Mouse (Mus musculus) neural tube, embryonic 15.5 days (tissue): ENCODE measurements around the gene Robo4. TPM values are rescaled to one million over a fixed set of nuclear protein-coding genes. Genes with fewer than 3 reads are reported as not detected.
A peak's percentile ranks its signal among the peaks of the same experiment; 100 is the strongest.

Source experiments
- ATAC-seq: fragments of 200-750 bp; cut with Nextera tagmentation; 2 replicates; pipeline ENCODE4 v1.8.0; 2017; ENCODE audit warnings: mild to moderate bottlenecking, moderate TSS enrichment, moderate library complexity; ENCODE audit not compliant: low FRiP score
- H3K27ac ChIP-seq: fragments of 300-500 bp; sonication (generic); replicated peaks from 2 replicates; pipeline ENCODE4 v1.5.1; 2015; ENCODE audit warnings: mild to moderate bottlenecking, inconsistent platforms
- H3K27me3 ChIP-seq: fragments of 300-500 bp; sonication (generic); replicated peaks from 2 replicates; pipeline ENCODE4 v1.6.1; 2015; ENCODE audit warnings: inconsistent platforms
- H3K36me3 ChIP-seq: fragments of 300-500 bp; sonication (generic); 2 replicates; pipeline ENCODE4 v1.6.1; 2015; ENCODE audit warnings: inconsistent platforms
- H3K4me1 ChIP-seq: fragments of 300-500 bp; sonication (generic); 2 replicates; pipeline ENCODE4 v1.6.1; 2015; ENCODE audit warnings: inconsistent platforms
- H3K4me2 ChIP-seq: fragments of 300-500 bp; sonication (generic); 2 replicates; pipeline ENCODE4 v1.6.1; 2015; ENCODE audit warnings: inconsistent platforms, mild to moderate bottlenecking, moderate library complexity
- H3K4me3 ChIP-seq: fragments of 300-500 bp; sonication (generic); replicated peaks from 2 replicates; pipeline ENCODE4 v1.5.1; 2015; ENCODE audit warnings: mild to moderate bottlenecking, inconsistent platforms
- H3K9ac ChIP-seq: fragments of 300-500 bp; sonication (generic); replicated peaks from 2 replicates; pipeline ENCODE4 v1.6.1; 2015; ENCODE audit warnings: mild to moderate bottlenecking, inconsistent platforms
- H3K9me3 ChIP-seq: fragments of 300-500 bp; sonication (generic); replicated peaks from 2 replicates; pipeline ENCODE4 v1.6.1; 2016; ENCODE audit warnings: inconsistent platforms
- WGBS: fragments of 180-500 bp; shearing (Covaris S2); methylation state at CpG from one replicate; pipeline ENCODE4 v1.1.7; 2015; ENCODE audit warnings: mixed read lengths; 5-methylcytosine and 5-hydroxymethylcytosine counted together
- polyA plus RNA-seq: library from polyadenylated mRNA; unstranded; fragments of >200 nt; fragmentation: Nextera tagmentation; extraction: Ambion mirVana; gene quantifications from 2 replicates; pipeline ENCODE4 v1.2.1, GENCODE M21; 2015

Gene Robo4
- polyA plus RNA-seq, 1 experiment from 2014 or later: 5.4 TPM

- Histone ChIP-seq H3K27me3 (0 out of 2 replicates have a peak, but pooled peaks cover 3% of the 10 kb centered on the region), H3K4me1 (peaks cover 14% of the 10 kb centered on the region), H3K9ac (no peak overlapping the region), H3K9me3 (no peaks in the 10 kb centered on the region), H3K4me3 (no peak overlapping the region), H3K27ac (no peak overlapping the region), H3K36me3 (no peaks in the 10 kb centered on the region), H3K4me2 (no peak overlapping the region)
- WGBS: 0% methylated on average over 1 of the region's 1 CpGs
- ATAC-seq: no peak
These were observed 4.7 kb downstream of the Robo4 start for GRCm38 (mm10) chr9:37406372-37406771.

DNA sequence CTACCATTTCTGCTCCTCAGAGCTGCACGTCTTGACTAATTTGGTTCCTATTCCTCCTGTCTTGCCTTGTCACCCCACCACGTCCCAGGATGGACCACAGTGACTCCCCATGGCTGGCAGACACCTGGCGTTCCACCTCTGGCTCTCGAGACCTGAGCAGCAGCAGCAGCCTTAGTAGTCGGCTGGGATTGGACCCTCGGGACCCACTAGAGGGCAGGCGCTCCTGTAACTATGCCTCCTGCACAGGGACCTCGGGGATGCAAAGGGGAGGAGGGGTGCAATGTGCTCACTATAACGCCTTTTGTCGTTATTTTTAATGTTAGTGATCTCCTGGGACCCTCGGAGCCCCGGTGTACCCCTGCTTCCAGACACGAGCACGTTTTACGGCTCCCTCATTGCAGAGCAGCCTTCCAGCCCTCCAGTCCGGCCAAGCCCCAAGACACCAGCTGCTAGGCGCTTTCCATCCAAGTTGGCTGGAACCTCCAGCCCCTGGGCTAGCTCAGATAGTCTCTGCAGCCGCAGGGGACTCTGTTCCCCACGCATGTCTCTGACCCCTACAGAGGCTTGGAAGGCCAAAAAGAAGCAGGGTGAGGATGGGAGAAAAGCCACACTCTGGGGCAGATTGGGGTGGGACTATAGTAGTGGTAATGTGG lies 6.3 kb downstream of the Robo4 start:
- peak overlapping the region; percentile 19; the same call in 1 of the 2 replicates for H3K4me3 ChIP-seq

GRCm38 (mm10) chr9:37409698-37410445 lies 8.2 kb downstream of the Robo4 start:
- Histone ChIP-seq H3K36me3 (no peaks in the 10 kb centered on the region), H3K4me3 (no peak overlapping the region), H3K27me3 (0 out of 2 replicates have a peak, but pooled peaks cover 3% of the 10 kb centered on the region), H3K27ac (no peak overlapping the region), H3K4me2 (no peak overlapping the region), H3K4me1 (peaks cover 14% of the 10 kb centered on the region), H3K9me3 (no peaks in the 10 kb centered on the region), H3K9ac (no peak overlapping the region)
- WGBS: 68% methylated on average over 8 of the region's 8 CpGs
- no peak for ATAC-seq

More for the DNA sequence above, 6.3 kb downstream of the Robo4 start:
- no peak overlapping the region for H3K27ac ChIP-seq
- H3K4me1 ChIP-seq: peaks cover 14% of the 10 kb centered on the region
- H3K36me3 ChIP-seq: no peaks in the 10 kb centered on the region
- ATAC-seq: peak; percentile 58; the same call in 1 of the 2 replicates
- 0 out of 2 replicates have a peak, but pooled peaks cover 3% of the 10 kb centered on the region for H3K27me3 ChIP-seq
- peak overlapping the region; percentile 50 for H3K4me2 ChIP-seq
- H3K9me3 ChIP-seq: no peaks in the 10 kb centered on the region
- 0 out of 2 replicates have a peak overlapping the region, but pooled peaks have one; percentile 10 for H3K9ac ChIP-seq
- WGBS: 8% methylated on average over 19 of the region's 19 CpGs

GRCm38 (mm10) chr9:37412989-37413388 lies 11.3 kb downstream of the Robo4 start:
- Histone ChIP-seq H3K9ac (no peak overlapping the region), H3K36me3 (no peaks in the 10 kb centered on the region), H3K27me3 (no peaks in the 10 kb centered on the region), H3K27ac (no peak overlapping the region), H3K4me3 (no peak overlapping the region), H3K4me1 (peaks cover 8% of the 10 kb centered on the region), H3K4me2 (no peak overlapping the region), H3K9me3 (no peaks in the 10 kb centered on the region)
- WGBS: 57% methylated on average over 3 of the region's 3 CpGs
- no peak for ATAC-seq

DNA sequence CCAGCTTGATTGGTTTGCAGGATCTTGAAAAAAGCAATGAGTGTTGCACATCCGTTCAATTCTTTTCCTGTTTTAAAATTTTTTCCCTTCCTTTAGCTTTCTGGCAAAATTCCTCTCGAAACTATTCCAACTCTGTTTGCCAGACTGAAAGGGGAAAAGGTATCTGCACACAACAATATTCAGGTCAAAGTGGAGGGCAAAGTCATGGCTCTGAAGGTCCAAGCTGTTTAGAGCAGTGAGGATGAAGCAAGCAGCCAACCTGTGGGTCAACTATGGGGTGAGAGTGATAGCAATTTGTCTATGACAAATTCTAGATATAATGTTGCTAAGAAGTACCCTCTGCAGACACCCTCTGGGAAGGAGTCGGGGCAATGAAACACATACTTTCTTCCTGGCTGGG lies 13.0 kb downstream of the Robo4 start:
- Histone ChIP-seq H3K27me3 (peaks cover 4% of the 10 kb centered on the region; the same call in 1 of the 2 replicates), H3K27ac (no peak overlapping the region), H3K9ac (no peak overlapping the region), H3K4me1 (no peaks in the 10 kb centered on the region), H3K4me2 (no peak overlapping the region), H3K4me3 (no peak overlapping the region), H3K36me3 (no peaks in the 10 kb centered on the region), H3K9me3 (no peaks in the 10 kb centered on the region)
- ATAC-seq: no peak
- WGBS: 89% methylated on average over 3 of the region's 3 CpGs

GRCm38 (mm10) chr9:37418791-37419190 lies 17.1 kb downstream of the Robo4 start:
- Histone ChIP-seq H3K4me3 (no peak overlapping the region), H3K4me2 (no peak overlapping the region), H3K9me3 (no peaks in the 10 kb centered on the region), H3K27ac (no peak overlapping the region), H3K27me3 (peaks cover 6% of the 10 kb centered on the region; the same call in 1 of the 2 replicates), H3K9ac (no peak overlapping the region), H3K4me1 (peaks cover 11% of the 10 kb centered on the region), H3K36me3 (no peaks in the 10 kb centered on the region)
- WGBS: 90% methylated on average over 4 of the region's 4 CpGs
- no peak for ATAC-seq

DNA sequence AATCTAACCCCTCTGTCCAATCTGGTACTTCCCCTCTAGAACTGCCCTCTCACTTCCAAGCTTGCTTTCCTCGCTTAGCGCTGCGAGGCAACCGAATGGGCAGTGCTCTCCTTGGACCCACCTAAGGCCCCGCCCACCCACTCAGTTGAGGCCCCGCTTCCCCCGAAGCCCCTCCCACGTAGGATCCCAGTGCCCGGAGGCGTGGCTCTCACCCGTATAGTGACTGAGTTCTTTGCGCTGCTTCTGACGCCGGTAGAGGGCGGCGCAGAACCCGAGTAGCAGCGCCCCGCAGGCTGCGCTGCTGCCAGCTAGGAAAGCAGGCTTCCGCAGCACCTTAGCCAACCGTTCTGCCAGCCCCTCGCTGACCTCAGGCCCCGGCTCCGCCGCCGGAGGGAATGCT lies 19.0 kb downstream of the Robo4 start:
- peaks cover 6% of the 10 kb centered on the region; the same call in 1 of the 2 replicates for H3K27me3 ChIP-seq

GRCm38 (mm10) chr9:37421239-37421638 lies 19.5 kb downstream of the Robo4 start:
- 22% methylated on average over 12 of the region's 12 CpGs for WGBS
- Histone ChIP-seq H3K27ac (no peak overlapping the region), H3K9me3 (no peaks in the 10 kb centered on the region), H3K4me3 (peak overlapping the region; percentile 30), H3K27me3 (peaks cover 6% of the 10 kb centered on the region; the same call in 1 of the 2 replicates), H3K9ac (no peak overlapping the region), H3K4me2 (peak overlapping the region; percentile 58), H3K36me3 (no peaks in the 10 kb centered on the region), H3K4me1 (peaks cover 11% of the 10 kb centered on the region)
- ATAC-seq: peak; percentile 66

More for the DNA sequence above, 19.0 kb downstream of the Robo4 start:
- Histone ChIP-seq H3K9me3 (no peaks in the 10 kb centered on the region), H3K4me1 (peaks cover 11% of the 10 kb centered on the region), H3K9ac (0 out of 2 replicates have a peak overlapping the region, but pooled peaks have one; percentile 21), H3K36me3 (no peaks in the 10 kb centered on the region), H3K4me3 (peak overlapping the region; percentile 30), H3K27ac (no peak overlapping the region), H3K4me2 (peak overlapping the region; percentile 58)
- peak; percentile 93 for ATAC-seq
- under 1% methylated on average over 27 of the region's 27 CpGs for WGBS

DNA sequence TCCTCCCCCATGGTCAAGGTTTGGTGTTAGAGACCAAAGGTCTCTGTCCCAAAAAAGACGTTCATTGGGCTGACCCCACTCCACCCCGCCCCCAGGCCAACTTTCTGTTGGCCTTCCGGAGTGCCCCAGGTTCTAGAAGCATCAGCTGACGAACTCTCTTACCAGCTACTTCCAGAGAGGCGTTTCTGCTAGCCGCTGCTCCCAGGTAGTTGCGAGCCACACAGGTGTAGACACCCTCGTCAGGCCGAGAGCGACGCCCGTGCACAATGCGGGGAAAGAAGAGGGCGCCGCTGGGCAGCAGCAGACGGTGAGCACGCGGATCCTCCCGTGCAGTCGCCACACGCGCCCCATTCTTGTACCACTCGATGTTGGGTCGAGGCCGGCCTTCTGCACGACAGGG lies 27.6 kb downstream of the Robo4 start:
- no peaks in the 10 kb centered on the region for H3K36me3 ChIP-seq
- no peaks in the 10 kb centered on the region for H3K9me3 ChIP-seq
- peaks cover 34% of the 10 kb centered on the region for H3K4me1 ChIP-seq
- WGBS: 6% methylated on average over 26 of the region's 26 CpGs
- 0 out of 2 replicates have a peak overlapping the region, but pooled peaks have one; percentile 2 for H3K4me3 ChIP-seq
- H3K27me3 ChIP-seq: peaks cover 61% of the 10 kb centered on the region
- H3K27ac ChIP-seq: no peak overlapping the region
- peak overlapping the region; percentile 37 for H3K4me2 ChIP-seq
- no peak for ATAC-seq
- no peak overlapping the region for H3K9ac ChIP-seq

- Histone ChIP-seq H3K36me3 (no peaks in the 10 kb centered on the region), H3K9ac (no peak overlapping the region), H3K4me2 (peak overlapping the region; percentile 58), H3K9me3 (no peaks in the 10 kb centered on the region), H3K4me1 (peaks cover 38% of the 10 kb centered on the region), H3K27me3 (peaks cover 73% of the 10 kb centered on the region), H3K27ac (no peak overlapping the region), H3K4me3 (peak overlapping the region; percentile 18)
- 1% methylated on average over 12 of the region's 12 CpGs for WGBS
- ATAC-seq: peak; percentile 88
These were observed 28.9 kb downstream of the Robo4 start for GRCm38 (mm10) chr9:37430582-37430981.

DNA sequence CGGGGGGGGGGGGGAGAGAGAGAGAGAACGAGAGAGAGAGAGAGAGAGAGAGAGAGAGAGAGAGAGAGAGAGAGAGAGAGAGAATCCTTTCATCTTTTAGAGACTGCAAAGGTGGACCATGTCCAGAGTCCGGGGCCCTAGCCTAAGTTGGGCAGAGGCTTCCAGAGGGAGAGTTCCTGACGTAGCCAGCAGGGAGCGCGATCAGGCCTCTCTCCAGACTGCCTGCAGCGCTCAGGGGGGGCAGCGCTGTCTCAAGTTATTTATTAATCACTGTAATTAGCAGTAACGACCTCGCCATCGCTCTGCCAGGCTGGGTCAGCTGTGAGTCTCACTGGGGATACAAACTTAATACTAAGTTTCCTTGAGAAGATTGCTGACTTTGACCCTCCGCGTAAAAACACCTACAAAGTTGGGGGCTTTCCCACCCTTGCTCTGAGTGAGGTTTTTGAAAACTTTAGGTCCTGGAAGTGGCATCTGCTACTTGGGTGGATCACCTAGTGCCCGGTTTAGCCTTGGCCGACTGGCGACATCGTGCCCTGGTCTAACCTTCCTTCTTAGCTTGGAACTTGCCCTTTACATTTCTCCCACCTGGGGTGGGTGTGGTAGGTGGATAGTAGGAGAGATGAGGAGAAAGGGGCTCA lies 30.4 kb downstream of the Robo4 start:
- H3K4me1 ChIP-seq: peaks cover 38% of the 10 kb centered on the region
- WGBS: 2% methylated on average over 16 of the region's 17 CpGs
- no peak overlapping the region for H3K9ac ChIP-seq
- peak overlapping the region; percentile 79 for H3K4me2 ChIP-seq
- ATAC-seq: 0 out of 2 replicates have a peak, but pooled peaks have one; percentile 40
- H3K4me3 ChIP-seq: peak overlapping the region; percentile 38
- no peak overlapping the region for H3K27ac ChIP-seq
- peaks cover 78% of the 10 kb centered on the region for H3K27me3 ChIP-seq
- H3K36me3 ChIP-seq: no peaks in the 10 kb centered on the region
- no peaks in the 10 kb centered on the region for H3K9me3 ChIP-seq
